Mouse (Mus musculus): ENCODE data around the gene Enpp7. TPM values are rescaled to one million over a fixed set of nuclear protein-coding genes. Genes with fewer than 3 reads are reported as not detected.

The Enpp7 gene
- polyA plus RNA-seq (2014; fragmentation: Illumina TruSeq; extraction: RNeasy Lipid Tissue Mini Kit (QIAGEN cat#74804); ENCODE audit: low read depth, low replicate concordance): not detected

DNA sequence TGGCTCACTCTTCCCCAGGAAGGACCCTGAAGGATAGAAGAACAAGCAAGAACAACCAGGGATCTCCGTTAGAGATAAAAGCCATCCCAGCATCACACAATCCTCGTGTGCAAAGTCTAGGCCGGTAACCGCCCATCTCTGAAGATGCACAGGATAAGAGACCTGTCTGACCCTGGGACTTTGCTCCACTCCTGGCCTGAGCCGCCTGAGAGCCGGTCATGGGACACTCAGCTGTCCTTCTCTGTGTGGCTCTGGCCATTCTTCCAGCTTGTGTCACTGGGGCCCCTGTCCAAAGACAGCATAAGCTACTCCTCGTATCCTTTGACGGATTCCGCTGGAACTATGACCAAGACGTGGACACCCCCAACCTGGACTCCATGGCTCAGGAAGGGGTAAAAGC lies at the start of gene Enpp7:
Gene Enpp7 (plus strand): TSS at position 190 of the 400 bp plus-strand sequence.

DNA sequence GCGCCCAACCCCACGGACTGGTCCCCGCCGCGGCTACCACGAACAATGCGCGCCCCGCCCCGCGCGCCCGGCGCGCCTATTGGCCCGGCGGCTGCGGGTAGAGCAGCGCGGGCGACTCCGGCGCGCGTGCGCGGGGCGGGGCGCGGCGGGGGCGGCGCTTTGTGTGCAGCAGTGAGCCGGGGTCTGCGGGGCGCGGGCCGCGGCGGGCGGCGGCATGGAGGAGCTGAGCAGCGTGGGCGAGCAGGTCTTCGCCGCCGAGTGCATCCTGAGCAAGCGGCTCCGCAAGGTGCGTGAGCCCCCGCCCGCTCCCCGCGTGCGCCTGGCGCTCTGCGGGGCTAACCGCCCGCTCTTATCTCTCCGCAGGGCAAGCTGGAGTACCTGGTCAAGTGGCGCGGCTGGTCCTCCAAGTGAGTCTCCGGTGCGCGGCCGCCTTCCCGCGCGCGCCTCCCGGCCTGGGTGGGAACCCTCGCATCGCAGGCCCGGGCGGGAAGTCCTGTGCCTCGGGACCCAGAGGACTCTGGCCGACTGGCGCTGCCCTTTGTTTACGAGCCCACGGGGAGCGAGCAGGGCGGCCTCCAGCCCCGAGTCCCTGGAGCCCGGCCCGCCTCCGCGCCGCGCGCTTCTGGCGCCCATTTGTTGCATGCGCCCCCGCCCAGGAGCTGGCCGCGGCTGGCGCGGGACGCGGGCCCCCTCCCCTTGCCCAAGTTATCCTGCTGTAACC lies 35.1 kb downstream of the Enpp7 start, which contains the start of gene Cbx2:
Gene Cbx2 (plus strand): TSS at position 68 of the 721 bp plus-strand sequence.

DNA sequence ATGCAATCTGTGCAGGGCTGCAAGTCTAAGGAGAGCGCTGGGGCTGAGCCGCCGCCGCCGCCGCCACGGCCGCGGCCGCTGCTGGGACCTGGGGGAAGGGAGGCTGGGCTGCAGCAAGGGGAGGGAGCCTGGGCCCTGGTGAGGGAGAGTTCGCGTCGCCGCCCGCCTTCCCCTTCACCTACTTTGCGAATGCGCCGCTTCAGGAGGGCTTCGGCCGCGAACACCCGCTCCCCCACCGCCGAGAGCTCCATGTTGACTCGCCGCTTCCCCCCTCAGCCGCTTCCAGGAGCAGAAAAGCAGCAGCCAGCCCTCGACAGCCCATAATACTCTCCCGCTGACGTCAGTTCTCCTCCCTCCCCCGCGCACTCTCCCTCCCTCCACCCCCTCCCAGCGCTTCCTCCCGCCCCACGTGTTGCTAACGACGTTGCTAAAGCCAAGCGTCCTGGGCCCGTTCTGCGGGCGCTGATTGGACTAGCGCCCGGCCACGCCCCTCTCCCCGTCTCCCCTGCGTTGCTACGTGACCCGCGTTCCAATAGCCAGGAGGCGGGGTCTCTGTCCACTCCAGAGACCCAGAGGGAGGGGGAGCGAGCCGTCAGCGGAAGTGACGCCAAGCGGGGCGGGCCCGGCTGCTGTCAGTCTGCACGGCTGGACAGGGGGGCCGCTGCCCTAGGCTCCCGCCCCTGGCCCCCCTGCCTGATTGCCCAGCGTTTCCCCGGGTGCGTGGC lies 52.8 kb downstream of the Enpp7 start, which contains the start of gene Cbx8:
Gene Cbx8 (minus strand): TSS at position 370 of the 725 bp plus-strand sequence.

Other genes starting within 250 kb of the Enpp7 start
- gene Rbfox3, start 76.6 kb upstream of the Enpp7 start, polyA plus RNA-seq (2014; fragmentation: Illumina TruSeq; extraction: RNeasy Lipid Tissue Mini Kit (QIAGEN cat#74804); ENCODE audit: low read depth, low replicate concordance): 1.5 TPM
- 0.35 TPM for gene Cbx2, start 34.8 kb downstream of the Enpp7 start, polyA plus RNA-seq (2014; fragmentation: Illumina TruSeq; extraction: RNeasy Lipid Tissue Mini Kit (QIAGEN cat#74804); ENCODE audit: low read depth, low replicate concordance)
- gene Cbx8, start 52.8 kb downstream of the Enpp7 start, polyA plus RNA-seq (2014; fragmentation: Illumina TruSeq; extraction: RNeasy Lipid Tissue Mini Kit (QIAGEN cat#74804); ENCODE audit: low read depth, low replicate concordance): 1.6 TPM
- 31.7 TPM for gene Cbx4, start 98.0 kb downstream of the Enpp7 start, polyA plus RNA-seq (2014; fragmentation: Illumina TruSeq; extraction: RNeasy Lipid Tissue Mini Kit (QIAGEN cat#74804); ENCODE audit: low read depth, low replicate concordance)
- gene Tbc1d16, start 240.3 kb downstream of the Enpp7 start, polyA plus RNA-seq (2014; fragmentation: Illumina TruSeq; extraction: RNeasy Lipid Tissue Mini Kit (QIAGEN cat#74804); ENCODE audit: low read depth, low replicate concordance): 2.5 TPM
- gene Ccdc40, start 240.4 kb downstream of the Enpp7 start, polyA plus RNA-seq (2014; fragmentation: Illumina TruSeq; extraction: RNeasy Lipid Tissue Mini Kit (QIAGEN cat#74804); ENCODE audit: low read depth, low replicate concordance): not detected